Mouse (Mus musculus): ENCODE measurements around the gene Ank2.

Ank2 gene

GRCm38 (mm10) chr3:127294079-127294478, 205.1 kb downstream of the Ank2 start:
- no peak for DNase-seq (ENCODE audit: low read depth, low spot score)

- no peak for DNase-seq (ENCODE audit: low read depth, low spot score)
Observed at GRCm38 (mm10) chr3:127293479-127293874, 205.7 kb downstream of the Ank2 start.

- DNase-seq (ENCODE audit: low read depth, low spot score): no peak
Observed at GRCm38 (mm10) chr3:127292864-127293478, 206.2 kb downstream of the Ank2 start.

- DNase-seq (ENCODE audit: low read depth, low spot score): no peak
Observed at GRCm38 (mm10) chr3:127282277-127282676, 216.9 kb downstream of the Ank2 start.

- DNase-seq (ENCODE audit: low read depth, low spot score): no peak
Observed at GRCm38 (mm10) chr3:127281390-127281789, 217.8 kb downstream of the Ank2 start.

GRCm38 (mm10) chr3:127280376-127280775, 218.8 kb downstream of the Ank2 start:
- peak; percentile 19 for DNase-seq (ENCODE audit: low read depth, low spot score)

GRCm38 (mm10) chr3:127275953-127276352, 223.2 kb downstream of the Ank2 start:
- no peak for DNase-seq (ENCODE audit: low read depth, low spot score)

GRCm38 (mm10) chr3:127272801-127273200, 226.3 kb downstream of the Ank2 start:
- DNase-seq (ENCODE audit: low read depth, low spot score): no peak

GRCm38 (mm10) chr3:127269616-127270015, 229.5 kb downstream of the Ank2 start:
- no peak for DNase-seq (ENCODE audit: low read depth, low spot score)

- no peak for DNase-seq (ENCODE audit: low read depth, low spot score)
Observed at GRCm38 (mm10) chr3:127267846-127268245, 231.3 kb downstream of the Ank2 start.

- no peak for DNase-seq (ENCODE audit: low read depth, low spot score)
Observed at GRCm38 (mm10) chr3:127265732-127266131, 233.4 kb downstream of the Ank2 start.

- DNase-seq (ENCODE audit: low read depth, low spot score): no peak
Observed at GRCm38 (mm10) chr3:127265182-127265581, 234.0 kb downstream of the Ank2 start.

GRCm38 (mm10) chr3:127260786-127261166, 238.4 kb downstream of the Ank2 start:
- DNase-seq (ENCODE audit: low read depth, low spot score): no peak

- DNase-seq (ENCODE audit: low read depth, low spot score): no peak
Observed at GRCm38 (mm10) chr3:127260007-127260785, 239.0 kb downstream of the Ank2 start.

- DNase-seq (ENCODE audit: low read depth, low spot score): no peak
Observed at GRCm38 (mm10) chr3:127258466-127259075, 240.6 kb downstream of the Ank2 start.

- peak; percentile 47 for DNase-seq (ENCODE audit: low read depth, low spot score)
Observed at GRCm38 (mm10) chr3:127257969-127258368, 241.2 kb downstream of the Ank2 start.

GRCm38 (mm10) chr3:127257279-127257925, 241.7 kb downstream of the Ank2 start:
- peak; percentile 95 for DNase-seq (ENCODE audit: low read depth, low spot score)

GRCm38 (mm10) chr3:127256681-127257080, 242.5 kb downstream of the Ank2 start:
- DNase-seq (ENCODE audit: low read depth, low spot score): peak; percentile 60

GRCm38 (mm10) chr3:127250930-127251329, 248.2 kb downstream of the Ank2 start:
- no peak for DNase-seq (ENCODE audit: low read depth, low spot score)

GRCm38 (mm10) chr3:127248611-127249010, 250.5 kb downstream of the Ank2 start:
- DNase-seq (ENCODE audit: low read depth, low spot score): no peak

GRCm38 (mm10) chr3:127246989-127247708, 252.0 kb downstream of the Ank2 start:
- DNase-seq (ENCODE audit: low read depth, low spot score): no peak

Data from ES-CJ7 (cell line).